Mouse (Mus musculus): ENCODE measurements around the gene Ankrd54.

Ankrd54 gene

DNA sequence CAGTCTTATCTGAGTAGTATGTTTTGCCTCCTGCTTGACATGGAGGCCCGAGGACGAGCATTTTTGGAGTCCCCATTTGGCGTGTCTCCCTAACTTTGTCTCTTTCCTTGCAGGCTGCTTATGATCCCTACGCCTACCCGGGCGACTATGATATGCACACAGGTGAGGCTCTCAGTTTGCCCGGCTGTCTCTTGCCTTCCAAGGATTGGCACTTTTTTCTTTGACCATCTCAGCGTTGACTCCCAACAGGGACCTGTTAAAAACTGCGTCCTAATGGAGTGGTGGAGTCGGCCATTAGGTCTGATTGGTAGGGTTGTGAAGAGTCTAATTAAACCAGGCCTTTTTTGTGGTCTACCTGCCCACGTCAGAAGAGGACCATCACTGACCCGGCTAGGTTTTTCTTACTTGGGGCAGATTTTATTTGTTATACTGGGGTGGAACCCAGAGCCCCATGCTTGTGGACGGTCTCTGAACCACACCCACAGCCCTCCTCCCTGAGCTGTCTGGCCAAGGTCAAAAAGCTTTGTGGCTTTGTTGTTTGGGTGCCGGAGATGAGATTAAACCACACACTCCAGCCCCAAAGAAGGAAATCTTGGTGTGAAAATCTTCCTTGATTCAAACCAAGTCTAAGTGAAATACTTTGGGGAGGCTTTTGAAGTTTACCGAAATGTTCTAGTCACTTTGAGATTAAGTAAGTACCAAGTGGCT, 13.1 kb upstream of the Ankrd54 start:
- no peak for DNase-seq (ENCODE audit: low read depth)

DNA sequence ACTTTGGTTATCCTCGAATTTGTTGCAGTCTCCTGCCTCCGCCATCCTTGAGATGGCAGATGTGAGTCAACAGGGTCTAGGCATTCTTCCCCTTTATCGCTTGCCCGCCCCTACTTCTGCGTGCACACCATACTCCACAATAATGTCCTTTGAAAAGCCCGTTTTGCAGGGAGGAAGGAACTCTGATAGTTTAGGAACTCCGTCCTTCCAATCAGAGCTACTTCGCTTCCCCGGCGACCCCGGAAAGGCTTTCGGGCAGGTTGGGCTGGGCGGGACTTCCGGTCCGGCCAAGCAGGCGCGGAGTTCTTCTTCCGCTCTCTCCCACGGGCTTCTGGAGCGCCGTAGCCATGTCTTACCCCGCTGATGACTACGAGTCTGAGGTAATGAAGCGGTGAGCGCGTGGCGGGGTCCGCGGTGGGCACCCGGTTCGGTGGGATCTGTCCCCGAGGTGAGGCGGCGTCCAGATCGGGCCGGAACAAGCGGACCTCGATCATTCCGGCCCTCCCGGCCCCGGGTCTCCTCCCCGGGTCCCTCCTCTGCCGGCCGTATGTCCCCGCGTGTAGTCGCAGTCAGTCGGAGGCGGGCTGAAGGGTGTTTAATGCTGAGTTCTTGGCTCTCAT, 12.3 kb upstream of the Ankrd54 start, which contains the start of gene Eif3l:
TSS of gene Eif3l (plus strand) at position 267 of the 620 bp plus-strand sequence.
- peak; percentile 72 for DNase-seq (ENCODE audit: low read depth)

DNA sequence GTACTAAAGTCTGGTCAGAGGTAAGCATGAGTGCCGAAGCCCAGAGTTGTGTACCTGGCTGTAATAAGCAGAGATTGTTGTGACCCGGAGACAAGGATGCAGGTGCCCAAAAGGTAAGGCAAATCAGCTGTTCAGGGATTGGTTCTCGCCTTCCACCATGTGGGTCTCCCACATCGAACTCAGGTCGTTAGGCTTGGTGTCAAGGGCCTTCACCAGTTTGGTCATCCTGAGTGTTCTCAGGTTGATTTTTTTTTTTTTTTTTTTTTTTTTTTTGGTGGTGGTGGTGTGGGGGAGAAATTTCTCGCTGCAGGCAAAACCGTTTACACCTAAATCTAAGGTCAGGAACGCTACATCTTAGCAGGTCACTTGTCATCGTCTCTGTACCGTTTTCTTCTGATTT, 11.8 kb upstream of the Ankrd54 start:
- no peak for DNase-seq (ENCODE audit: low read depth)

DNA sequence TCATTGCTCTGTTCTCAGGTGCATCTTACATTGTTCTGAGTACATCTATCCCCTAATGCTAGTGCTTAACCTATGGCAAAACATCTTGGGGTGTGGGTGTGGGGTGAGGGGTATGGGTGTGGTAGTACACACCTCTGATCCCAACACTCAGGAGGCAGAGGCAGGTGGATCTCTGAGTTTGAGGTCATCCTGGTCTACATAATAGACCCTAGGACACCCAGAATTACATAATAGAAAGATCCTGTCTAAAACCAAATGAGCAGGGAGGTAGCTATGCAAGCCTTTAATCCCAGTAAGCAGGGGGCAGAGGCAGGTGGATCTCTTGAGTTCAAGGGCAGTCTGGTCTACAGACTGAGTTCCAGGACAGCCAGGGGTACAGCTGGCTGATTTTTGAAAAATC, 11.1 kb upstream of the Ankrd54 start:
- no peak for DNase-seq (ENCODE audit: low read depth)

DNA sequence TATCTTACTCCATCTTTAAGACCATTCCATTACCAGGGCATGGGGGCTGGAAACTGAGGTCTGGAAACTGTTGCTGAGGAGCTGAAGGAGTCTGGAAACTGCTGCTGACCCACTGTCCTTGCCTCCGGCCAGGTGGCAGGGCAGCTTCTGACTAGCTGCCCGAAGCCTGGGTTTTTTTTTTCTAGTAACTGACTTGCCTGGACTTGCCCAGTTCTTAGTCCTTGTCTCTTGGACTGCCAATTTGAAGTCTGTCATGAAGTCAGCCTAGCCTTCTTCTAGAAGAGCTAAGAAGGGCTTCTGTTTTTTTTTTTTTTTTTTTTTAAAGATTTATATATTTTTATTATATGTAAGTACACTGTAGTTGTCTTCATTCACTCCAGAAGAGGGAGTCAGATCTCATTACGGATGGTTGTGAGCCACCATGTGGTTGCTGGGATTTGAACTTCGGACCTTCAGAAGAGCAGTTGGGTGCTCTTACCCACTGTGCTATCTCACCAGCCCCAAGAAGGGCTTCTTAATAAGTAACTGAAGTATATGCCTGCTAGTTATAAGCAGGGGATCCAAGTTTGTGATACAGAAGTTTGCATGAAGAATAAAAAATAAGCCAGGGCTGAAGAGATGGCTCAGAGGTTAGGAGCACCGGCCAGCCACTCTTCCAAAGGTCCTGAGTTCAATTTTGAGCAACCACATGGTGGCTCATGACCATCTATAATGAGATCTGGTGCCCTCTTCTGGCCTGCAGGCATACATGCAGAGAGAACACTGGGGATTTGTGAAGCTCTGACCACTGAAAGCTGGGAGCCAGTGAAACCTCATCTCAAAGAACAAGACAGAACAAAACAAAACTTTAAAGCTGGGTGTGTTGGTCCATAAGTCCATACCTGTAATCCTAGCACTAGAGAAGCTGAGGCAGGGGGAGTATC, 8.7 kb upstream of the Ankrd54 start:
- DNase-seq (ENCODE audit: low read depth) = no peak

DNA sequence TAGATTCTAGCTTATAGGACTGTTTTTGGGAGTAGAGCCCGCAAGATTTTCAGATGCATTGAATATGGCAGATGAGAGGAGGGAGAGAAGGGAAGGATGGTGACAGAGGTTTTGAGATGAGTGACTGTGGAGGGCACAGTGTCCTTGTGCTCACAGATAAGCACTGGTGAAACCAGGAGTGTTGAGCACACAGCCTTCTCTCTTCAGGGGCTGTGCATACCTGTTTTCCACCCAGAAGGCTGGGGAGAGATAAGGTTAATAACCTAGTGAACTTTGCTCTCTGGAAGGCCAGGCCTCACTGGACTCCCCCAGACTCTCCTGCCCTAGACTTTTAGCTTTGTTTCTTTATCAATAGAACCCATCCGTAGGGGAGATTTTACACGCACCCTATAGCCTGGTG, 5.7 kb upstream of the Ankrd54 start:
- no peak for DNase-seq (ENCODE audit: low read depth)

DNA sequence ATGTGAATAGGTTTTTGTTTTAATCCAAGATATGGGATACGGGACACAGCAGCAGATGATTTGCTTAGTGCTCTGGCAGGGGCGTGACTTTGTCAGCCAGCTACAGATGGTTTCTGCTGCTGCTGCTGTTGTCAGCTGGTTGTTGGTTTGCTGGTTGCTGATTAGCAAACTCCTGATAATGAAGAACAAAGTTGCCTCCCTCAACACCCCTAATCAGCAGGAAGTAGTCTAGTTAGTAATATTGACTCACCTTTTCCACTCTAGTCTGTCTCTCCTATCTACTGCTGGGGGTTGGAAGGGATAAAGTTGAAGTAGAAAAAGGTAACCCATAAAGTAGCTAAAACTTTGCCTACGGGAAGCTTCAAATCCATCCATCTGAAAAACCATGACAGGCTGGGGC, 4.9 kb upstream of the Ankrd54 start:
- DNase-seq (ENCODE audit: low read depth) = no peak

DNA sequence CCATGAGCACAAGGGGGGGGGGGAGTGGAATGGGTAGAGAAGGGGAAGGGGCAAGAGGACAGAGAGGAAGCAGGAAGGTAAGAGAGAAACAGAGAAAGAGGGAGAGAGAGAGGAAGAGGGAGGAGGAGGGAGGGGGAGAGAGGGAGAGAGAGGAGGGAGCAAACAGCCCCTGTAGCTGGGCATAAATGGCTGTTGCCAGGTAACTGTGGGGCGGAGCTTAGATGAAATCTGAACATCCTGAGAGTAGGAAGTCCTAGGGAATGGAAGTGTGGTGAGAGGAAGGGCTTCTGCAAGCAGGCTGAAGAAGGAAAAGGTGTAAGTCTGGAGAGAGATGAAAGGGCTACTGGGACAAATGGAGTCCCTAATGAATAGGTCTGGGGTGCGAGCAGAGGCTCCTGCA, 3.6 kb upstream of the Ankrd54 start:
- no peak for DNase-seq (ENCODE audit: low read depth)

DNA sequence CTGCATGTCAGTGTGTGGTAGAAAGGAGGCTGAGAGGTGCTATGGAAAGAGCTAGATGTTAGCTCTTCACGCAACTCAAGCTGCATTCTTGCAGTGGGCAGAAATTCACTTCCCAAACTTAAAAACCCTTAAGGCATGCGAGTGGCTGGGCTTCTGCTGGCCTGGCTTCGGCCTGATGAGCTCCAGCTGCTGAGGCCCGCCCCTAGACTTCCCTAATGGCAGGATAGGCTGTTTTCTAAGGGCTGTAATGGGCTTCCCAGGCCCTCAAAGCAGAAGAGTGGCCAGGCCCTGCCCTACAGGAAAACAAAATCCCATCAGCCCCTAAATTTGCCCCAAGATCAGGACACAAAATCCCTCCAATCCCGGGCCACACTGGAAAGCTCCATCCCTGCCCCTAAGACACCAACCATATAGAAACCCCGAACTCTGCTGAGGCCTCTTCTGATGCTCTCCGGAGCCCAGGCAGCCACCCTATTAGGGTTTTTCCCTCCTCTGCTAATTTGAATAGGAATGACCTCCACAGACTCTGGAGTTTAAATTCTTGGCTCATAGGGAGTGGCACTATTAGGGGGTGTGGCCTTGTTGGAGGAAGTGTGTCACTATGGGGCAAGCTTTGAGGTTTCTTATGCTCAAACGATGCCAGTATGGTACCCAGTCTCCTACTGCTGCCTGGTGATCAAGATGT, 2.5 kb upstream of the Ankrd54 start:
- no peak for DNase-seq (ENCODE audit: low read depth)

DNA sequence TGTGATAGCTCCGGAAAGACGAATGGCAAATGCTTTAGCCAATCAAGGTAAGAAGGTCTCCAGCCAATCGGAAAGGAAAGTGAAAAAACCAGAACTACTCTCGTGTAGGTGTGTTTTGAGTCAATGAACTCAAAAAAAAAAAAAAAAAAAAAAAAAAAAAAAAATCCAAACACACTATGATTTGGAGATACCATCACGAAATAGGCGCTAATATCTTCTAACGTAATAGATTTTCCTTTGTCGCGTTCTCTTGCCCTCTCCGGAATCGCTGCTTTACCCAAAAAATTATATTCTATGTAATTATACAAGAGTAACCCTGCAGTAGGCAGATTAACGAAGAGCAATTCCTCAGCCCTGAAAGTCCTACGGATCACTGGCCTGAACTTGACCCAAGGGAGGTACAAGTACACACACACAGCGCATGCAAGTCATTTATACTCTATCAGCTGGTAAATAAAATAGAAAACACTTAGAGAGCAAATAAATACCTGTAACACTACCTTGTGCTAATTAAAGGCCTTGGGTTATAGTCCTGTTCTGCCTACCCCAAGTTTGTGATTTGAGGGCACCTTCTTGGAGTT, 557 bp upstream of the Ankrd54 start:
- DNase-seq (ENCODE audit: low read depth) = no peak

DNA sequence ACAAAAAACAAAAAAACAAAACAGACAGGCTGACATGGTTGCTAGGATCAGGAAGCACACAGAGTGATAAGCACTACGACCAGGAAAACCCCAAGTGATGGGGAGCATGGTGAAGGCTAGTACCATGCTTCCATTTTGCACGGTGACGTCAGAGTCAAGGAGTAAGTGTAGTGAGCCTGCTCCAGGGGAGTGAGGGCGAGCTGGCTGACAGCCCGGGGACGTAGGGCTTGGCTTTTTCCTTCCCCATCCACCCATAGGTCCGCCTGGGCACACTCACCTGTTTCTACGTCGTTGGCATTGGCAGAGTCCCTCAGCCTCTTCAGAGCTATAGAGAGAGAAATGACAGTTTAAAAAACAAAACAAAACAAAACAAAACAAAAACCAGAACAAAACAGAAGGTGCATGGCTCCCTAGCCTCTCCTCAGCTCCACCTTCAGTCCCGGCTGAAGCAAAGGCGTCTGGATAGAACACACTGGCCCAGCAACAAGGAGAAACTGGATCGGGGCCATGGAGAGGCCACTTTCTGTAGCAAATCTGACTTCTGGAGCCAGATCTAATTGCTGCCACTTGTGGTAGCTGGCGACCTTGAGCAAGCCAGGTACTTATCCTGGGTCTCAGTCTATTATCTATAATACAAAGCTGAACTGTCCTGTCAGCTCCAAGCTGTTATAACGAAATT, 1.7 kb downstream of the Ankrd54 start:
- no peak for DNase-seq (ENCODE audit: low read depth)

DNA sequence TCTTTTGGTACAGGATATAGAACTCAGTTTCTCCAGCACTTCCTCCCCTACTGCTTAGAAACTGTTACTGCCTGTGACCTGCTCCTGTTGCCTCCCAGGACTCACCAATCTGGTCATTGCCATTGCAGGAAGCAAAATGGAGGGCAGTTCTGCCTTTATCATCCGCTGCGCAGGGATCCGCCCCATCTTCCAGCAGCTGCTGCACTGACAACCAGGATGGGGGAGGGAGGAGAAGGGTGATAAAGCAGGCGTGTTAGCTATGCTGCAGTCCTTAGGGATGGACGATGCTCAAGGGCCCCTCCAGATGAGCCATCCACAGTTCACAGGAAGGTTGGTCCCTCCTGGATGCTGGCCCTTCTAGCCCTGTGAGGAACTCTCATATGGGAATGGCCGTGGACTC, 4.8 kb downstream of the Ankrd54 start:
- no peak for DNase-seq (ENCODE audit: low read depth)

DNA sequence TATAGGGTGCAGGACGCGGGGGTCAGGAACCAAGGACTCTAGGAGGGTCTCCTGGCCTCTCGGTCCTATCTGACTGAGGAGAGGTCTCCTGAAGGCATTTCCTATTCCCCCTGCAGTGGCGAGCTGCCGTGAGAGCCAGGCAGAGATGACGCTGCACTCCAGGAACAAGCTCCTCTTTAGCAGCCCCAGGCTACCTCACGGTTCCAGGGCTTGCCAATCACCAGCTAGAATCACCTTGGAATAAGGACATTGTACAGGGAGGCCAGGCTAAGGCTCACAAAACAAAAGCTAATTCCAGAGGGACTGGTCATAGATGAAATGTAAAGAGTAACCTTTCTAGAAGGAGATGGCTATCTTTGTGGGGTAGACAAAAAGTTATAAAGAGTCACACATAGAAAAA, 6.1 kb downstream of the Ankrd54 start:
- DNase-seq (ENCODE audit: low read depth) = no peak

DNA sequence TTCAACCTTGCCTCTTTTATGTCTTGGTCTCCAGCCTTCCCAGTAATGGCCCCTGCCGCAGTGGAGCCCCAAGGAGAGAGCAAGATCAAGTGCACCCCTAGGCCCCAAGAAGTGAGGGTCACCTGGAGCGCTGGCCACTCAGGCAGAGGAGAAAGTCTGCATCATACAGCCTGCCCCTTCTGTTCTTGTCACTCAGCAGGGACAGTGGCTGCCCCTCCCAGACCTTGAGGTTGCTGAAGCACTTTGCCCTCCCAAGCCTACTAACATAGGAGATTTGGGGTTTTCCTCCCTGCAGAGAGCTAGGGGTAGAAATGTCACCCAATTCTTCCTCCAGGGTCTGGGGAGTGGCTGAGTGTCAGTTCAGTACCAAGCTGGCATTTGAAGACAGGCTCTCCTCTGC, 10.3 kb downstream of the Ankrd54 start:
- no peak for DNase-seq (ENCODE audit: low read depth)

DNA sequence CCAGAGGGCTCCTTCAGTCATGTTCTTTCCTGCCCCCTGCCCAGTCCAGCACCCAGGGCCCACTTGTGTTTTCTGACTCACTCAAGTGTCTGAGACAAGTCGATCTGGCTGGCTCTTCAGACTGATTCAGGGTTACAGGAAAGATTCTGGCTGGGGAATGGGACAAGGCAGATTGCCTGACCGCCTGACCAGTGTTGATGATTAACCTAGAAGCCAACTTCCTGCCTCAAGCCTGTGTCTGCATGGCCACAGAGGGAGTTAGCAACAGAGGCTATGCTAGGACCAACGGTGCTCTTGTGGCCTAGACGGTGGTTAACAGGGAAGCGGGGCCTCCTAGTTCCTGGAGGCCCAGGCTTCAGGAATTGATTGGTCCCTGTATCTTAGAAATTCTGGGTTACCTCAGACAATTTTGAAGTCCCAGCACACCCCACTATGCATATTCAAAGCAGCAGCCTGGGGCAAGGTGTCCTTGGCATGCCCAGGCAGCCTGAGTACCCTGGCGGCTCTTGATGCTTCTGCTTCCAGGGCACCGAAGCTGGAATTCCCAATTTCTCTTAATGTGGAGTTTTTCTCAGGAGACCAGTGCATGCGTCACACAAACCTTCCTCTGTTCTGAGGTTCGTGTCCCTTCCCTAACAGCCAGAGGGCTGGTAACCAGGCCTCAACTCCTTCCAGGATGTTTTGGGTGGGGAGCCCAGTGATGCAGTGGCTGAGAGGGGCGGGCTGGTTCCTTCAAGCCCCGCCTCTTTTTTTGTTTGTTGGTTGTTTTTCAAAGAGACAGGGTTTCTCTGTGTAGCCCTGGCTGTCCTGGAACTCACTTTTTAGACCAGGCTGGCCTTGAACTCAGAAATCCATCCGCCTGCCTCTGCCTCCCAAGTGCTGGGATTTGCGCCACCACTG, 11.0 kb downstream of the Ankrd54 start:
- DNase-seq (ENCODE audit: low read depth) = no peak

DNA sequence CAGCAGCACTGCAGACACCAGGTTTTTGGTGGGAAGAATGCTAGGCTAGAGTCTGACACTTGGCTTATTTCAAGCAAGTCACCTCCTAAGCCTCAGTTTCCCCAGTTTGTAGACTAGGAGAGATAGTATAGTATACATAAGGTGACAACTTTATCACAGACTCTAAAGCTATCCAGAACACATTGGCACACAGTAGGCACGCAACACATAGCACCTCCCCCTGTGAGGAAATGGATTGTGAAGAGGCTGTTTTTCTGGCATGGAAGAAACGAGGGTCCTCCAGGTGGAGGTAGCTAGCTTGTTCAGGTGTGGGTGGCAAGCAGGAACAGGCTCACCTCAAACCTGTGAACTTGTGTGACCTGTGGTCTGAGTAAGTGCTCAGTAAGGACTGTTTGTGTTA, 11.7 kb downstream of the Ankrd54 start:
- DNase-seq (ENCODE audit: low read depth) = no peak

DNA sequence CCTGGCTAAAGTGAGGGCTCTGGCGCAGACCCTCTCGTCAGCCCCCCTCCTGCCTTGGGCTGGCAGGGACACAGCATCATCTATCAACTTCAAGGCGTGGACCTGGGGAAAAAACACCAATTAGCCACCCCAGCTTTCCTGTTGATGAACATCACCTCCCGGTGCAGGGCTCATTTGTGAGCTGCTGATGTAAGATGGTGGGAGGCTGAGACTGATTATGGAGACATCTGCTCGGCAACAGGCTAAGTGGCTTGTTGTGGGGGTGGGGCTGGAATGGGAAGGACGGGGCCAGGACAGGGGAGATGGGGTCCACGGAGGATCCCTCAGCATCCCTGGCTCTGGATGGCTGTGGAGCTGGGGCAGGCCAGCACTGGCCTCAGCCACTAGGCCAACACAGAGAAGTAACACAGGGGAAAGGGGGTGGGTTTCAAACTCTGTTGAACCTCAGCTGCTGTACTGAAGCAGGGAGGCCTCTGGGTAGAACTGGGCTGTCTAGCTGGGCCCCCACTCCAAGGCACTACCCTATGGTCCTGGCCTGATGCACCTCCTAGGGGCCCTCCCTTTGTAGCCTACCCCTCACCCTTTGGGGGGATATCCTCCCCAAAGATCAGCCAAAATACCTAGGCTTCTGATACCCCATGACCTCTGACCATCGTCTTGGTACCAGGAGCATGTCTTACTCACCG, 12.4 kb downstream of the Ankrd54 start:
- DNase-seq (ENCODE audit: low read depth) = no peak

DNA sequence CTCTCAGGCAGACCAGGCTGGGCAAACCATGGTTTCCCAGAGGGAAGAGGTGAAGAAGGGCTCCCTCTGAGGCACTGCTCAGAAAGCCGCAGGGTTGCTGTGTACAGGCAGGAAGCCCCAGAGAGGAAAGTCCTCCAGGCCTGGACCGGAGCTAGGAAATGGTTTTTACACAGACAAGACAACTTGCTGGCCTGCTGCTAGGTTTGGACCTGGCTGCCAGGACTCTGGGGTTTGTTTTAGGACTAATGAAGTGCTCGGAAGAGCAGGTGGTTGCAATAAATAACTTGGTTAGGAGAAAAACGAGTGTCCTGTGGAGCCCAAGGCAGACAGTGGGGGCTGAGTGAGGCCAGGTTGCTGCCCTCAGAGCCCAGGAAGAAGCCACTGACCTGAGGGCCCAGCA, 14.5 kb downstream of the Ankrd54 start:
- DNase-seq (ENCODE audit: low read depth) = no peak

DNA sequence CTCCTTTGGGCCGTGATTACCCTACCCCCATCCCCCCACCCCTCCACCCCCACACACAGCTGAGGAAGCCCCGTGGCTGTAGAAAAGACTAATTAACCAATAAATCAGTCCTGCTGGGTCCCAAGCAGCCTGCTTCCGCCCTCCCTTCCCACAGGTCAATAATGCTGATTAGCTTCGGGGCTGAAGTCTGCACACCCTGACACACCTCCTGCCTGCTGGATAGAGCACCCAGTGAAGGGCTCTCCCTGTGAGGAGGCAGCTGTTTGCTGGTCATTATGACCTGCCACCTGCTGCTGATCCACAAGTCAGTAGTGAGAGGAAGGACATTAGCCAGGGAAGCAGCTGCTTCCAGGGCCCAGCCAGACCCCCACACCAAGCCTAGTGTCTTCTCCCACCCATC, 17.9 kb downstream of the Ankrd54 start:
- no peak for DNase-seq (ENCODE audit: low read depth)
